Mouse (Mus musculus) kidney, postnatal 14 days (tissue): ENCODE results near the gene Sc5d.
A peak's percentile ranks its signal among the peaks of the same experiment; 100 is the strongest.

Source experiments
- DNase-seq: peaks from one replicate; pipeline ENCODE4 v3.0.0; 2022; ENCODE audit warnings: mixed read lengths

Gene Sc5d

GRCm38 (mm10) chr9:42264145-42264544, at the start of gene Sc5d:
Gene Sc5d (minus strand): TSS chr9:42264256.
- peak; percentile 96 for DNase-seq

DNA sequence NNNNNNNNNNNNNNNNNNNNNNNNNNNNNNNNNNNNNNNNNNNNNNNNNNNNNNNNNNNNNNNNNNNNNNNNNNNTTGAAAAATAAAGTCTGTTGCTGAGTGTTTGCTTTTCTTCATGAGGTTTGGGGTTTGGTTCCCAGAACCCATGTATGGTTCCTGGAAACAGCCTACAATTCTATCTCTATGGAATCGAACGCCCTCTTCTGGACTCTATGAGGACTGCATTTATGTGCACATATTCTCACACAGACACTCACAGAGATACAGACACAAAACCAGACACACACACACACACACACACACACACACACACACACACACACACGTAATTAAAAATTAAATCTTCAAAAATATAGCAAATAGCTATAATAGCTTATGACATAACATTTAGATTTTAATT, 47.3 kb upstream of the Sc5d start:
- no peak for DNase-seq

DNA sequence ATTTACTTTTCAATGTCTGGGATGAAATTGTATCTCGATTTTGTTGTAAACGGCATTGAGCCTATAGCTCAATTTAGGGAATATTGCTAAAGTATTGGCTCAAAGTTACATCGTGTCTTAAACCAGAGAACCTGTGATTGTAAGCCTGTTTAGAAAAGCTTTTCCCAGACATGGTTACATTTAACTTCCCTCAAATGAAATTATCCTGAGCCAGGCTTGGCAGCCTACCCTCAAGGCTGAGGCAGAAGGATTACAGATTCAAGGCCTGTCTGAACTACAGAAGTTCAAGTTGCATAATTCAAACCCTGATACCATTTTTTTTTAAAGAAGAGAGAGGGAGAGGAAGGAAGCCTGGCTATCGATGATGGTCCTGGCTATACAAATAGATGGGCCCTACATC, 39.8 kb upstream of the Sc5d start:
- no peak for DNase-seq

DNA sequence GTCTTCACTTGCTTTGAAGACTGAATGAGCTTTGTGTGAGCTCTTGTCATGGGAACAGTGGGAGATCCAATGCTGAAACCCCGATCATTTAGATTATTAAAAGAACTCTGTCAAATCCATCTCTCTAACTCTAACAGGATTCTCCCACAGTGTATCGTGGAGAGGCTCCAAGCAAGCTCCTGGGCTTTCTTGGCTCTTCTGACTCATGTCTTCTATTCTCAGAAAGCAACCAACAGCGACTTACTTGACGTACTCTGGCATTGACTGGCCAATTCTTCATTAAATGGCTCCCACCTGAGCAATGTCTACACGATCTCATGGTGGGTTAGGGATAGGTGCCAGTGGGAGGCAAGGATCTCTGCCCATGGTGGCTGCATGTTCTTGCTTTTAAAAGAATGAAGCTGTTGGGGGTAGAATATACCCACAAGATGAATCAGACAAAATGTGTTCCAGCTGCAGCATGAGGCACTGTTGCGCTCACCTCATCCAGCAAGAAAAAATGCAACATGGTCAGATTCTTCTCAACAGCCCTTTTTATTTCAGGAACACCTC, 37.1 kb upstream of the Sc5d start:
- no peak for DNase-seq

- DNase-seq = no peak
These were observed 32.4 kb upstream of the Sc5d start for GRCm38 (mm10) chr9:42296297-42296922.

DNA sequence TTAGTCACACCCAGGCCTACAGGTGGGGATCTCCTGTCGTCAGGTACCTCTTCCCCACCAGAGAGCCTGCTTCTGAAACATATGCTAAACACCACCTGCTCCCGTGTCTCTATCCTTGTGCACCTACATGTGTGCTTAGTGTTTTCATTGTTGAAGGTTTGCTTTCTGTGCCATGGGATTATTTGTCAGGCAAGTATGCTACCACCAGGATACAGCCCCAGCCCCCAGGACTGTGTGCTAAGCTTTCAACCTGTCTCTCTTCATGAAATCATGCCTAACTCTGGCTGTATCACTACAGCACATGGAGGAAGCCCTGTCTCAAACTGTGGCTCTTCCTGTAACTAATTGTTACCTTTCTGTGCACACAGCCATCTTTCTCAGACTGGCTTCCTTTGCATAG, 30.1 kb upstream of the Sc5d start:
- no peak for DNase-seq

DNA sequence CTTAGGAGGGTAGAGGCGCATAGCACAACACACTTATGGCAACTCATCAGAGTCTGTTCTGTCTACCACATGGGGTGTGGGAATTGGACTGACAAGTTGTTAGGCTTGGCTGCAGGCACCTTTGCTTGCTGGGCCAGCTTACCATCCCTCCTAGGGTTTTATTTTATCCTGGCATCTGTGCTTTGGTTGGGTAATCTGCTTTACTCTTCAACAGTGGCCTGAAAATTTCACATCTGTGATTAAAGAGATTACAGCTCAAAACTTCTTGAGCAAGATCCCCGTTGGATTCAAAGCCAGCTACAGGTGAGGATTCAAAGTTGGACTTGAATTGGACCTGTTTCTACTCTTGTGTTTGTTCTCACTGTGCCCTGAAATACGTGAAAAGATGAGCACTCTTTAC, 29.5 kb upstream of the Sc5d start:
- no peak for DNase-seq

- DNase-seq = no peak
These were observed 29.0 kb upstream of the Sc5d start for GRCm38 (mm10) chr9:42293051-42293450.

- no peak for DNase-seq
These were observed 15.6 kb upstream of the Sc5d start for GRCm38 (mm10) chr9:42279676-42280075.

DNA sequence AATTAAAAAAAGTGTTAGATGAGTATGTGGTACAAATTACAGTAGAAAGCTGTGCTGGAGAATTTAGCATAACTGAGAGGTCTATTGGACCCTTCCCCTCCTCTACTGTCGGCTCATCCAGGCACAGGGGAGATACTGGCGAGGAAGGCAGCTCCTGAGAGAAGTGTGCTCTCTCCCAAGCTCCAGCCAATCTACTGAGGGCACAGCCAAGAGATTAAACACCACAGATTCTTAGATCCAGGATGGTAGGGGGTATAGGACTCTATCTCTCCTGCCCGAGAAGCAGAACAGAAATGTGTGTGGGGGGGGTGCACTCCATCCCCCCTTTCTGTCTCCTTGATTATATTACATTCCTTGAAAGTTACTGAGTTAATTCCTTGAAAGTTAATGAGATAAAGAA, 14.0 kb upstream of the Sc5d start:
- no peak for DNase-seq

GRCm38 (mm10) chr9:42277606-42278005, 13.6 kb upstream of the Sc5d start:
- DNase-seq = no peak

GRCm38 (mm10) chr9:42277162-42277561, 13.1 kb upstream of the Sc5d start:
- no peak for DNase-seq

DNA sequence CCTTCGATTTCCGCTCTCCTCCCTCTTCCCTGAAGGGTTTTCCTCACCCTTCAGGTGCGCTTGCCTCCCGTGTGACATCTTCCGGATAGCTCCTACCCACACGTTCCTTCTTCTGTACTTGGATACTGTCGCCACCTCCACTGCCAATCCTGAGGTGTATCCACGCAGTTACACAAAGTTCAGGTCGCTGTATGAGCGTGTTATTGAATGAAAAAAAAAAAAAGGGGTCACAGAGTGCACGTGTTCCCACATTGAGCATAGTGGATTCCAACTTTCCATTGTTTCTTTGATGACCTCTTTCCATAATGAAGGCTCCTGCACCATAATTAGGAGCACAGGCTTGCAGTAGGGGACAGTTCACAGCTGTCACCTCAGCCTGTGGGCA, 11.7 kb upstream of the Sc5d start:
- DNase-seq = no peak

GRCm38 (mm10) chr9:42275027-42275760, 11.1 kb upstream of the Sc5d start:
- DNase-seq = peak; percentile 31

DNA sequence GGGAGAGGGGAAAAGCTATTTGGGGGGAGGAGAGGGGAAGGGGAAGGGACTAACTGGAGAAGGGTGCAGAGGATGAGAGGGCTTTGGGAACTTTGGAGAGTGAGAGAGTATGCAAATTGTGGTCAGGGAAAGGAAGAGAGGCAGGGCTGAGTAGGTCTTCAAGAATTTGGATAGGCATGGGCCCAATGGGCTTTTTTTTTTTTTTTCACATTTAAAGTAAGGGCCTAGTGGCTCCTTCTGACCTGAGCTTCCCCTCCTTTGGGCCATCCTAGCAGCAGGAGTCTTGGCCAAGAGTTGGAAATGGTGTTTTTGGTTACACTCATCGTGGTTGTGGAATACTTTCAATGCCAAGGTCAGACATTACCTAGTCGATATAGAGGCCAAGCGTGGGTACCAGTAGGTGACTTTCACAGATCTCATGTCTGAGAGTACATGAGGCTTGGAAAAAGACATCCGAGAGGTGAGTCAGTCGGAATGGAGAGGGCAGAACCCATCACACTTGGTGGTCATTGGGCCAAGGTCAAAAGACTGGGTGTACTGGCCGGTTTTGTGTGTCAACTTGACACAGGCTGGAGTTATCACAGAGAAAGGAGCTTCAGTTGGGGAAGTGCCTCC, 9.7 kb upstream of the Sc5d start:
- DNase-seq = no peak

DNA sequence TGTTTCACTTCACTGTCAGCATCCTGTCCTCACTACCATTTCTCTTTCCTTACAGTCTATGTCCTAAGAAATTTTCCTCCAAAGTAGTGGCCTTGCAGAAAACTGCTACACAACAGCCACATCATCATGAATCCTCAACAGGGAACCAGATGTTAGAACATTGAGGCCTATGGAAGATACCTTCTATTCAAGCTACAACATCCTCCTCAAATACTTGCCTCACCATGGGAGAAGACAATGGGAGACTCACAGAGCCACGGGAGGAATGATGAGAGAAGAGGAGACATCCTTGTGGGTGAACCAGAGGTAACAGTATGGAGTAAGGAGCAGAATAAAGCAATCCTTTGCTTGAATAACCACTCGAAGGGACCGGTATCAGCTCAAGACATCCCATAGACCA, 9.1 kb upstream of the Sc5d start:
- no peak for DNase-seq

- no peak for DNase-seq
These were observed 8.6 kb upstream of the Sc5d start for GRCm38 (mm10) chr9:42272690-42273089.

DNA sequence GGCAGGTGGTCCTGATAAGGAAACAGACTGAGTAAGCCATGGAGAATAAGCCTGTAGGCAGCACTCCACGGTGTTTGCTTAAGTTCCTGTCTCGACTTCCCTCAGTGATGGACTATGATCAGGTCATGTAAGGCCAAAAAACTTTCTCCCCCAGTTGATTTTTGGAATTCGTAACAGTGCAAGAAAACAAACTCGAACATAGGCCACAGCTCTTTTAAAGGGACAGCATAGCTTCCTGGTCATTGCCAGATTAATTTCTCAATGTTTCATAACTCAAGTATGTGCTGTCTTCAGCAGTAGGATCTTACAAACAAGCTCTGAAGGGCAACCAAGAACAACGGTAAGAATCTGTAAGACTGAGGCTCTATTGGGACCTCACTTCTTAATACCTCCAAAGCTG, 7.4 kb upstream of the Sc5d start:
- no peak for DNase-seq

DNA sequence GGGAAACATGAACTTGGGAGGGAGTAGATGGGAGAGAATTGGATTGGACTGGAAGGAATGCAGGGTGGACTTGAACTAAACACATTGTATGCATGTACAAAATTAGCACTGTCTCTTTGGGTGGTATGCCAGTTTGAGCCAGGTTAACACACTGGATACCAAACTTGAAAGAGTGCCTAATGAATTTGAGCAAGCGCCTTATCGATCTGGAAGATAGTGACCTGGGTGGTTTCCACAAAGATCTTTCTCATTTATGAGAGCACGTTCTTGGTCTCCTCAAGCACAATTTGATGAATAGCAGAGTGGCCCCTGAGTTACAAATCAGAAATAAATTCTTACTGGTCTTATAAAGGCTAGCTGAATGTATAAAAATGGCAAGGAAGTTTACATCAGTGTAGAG, 6.6 kb upstream of the Sc5d start:
- DNase-seq = no peak

DNA sequence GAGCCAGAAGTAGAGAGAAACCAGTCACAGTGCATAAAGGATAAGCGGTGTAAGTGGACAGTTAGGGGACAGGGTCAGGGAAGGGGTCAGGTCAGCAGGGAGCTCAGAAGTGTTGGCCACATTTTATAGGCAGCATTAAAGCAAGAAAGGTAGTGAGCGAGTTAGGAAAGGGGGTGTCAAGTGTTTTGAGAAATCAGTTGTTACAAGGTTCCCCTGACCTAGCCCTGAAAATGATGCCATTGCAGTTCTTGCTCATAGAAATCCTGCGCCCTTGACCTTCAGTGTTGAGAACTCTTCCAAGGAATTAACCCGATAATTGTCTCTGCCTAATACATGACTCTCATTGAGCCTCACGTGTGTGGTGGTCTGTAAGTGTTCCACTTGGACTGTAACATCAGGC, 6.0 kb upstream of the Sc5d start:
- no peak for DNase-seq

DNA sequence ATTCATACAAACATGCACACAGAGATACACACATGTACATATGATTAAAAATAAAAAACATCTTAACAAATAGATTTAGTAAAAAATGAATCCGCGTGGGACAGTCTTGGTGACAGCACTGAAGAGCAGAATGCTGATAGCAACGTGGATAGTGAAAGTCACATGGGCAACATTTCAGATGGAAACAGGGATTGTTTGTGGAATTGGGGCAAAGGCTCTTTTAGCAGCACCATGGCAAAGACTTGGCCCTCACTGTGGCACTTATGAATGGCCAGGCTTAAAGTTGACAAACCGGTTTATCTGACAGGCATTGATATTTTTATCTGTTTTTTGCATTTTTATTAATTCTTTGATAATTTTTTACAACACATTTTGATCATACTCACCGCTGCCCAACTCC, 4.3 kb upstream of the Sc5d start:
- DNase-seq = no peak

DNA sequence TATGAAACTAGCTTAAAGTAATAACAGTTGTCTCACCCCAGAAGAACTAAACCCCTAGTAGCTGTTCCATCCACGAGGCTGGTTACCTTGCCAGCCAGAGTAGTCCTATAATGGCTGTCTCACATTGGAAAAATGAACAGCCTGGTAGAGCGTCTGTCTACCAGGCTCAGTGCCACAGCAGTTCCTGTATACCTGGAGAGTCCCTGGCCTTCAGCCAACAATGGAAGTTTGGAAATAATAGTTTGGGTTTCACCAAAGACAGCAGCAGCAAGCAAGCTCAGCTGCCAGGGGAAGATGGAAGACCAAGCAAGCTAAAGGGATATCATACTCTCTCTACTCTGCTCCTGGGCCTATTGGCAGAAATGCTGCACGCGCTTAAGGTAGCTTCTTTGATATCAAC, 1.3 kb upstream of the Sc5d start:
- DNase-seq = no peak

GRCm38 (mm10) chr9:42263709-42264111, 346 bp downstream of the Sc5d start:
- DNase-seq = no peak

GRCm38 (mm10) chr9:42260481-42260880, 3.6 kb downstream of the Sc5d start:
- DNase-seq = no peak
